Mouse (Mus musculus): ENCODE measurements around the gene Acy3.
"Not testable (repeated sequence)": the region's sequence is repeated elsewhere in the genome, so short reads cannot be mapped to it uniquely, and the experiment has no call there.

Gene Acy3

GRCm38 (mm10) chr19:3974608-3975007 lies 11.8 kb upstream of the Acy3 start:
- DNase-seq (ENCODE audit: low spot score) = not testable (repeated sequence)

GRCm38 (mm10) chr19:3975866-3976265 lies 10.5 kb upstream of the Acy3 start:
- DNase-seq (ENCODE audit: low spot score) = no peak

GRCm38 (mm10) chr19:3980309-3980708 lies 6.1 kb upstream of the Acy3 start:
- DNase-seq (ENCODE audit: low spot score) = peak; percentile 94

GRCm38 (mm10) chr19:3980917-3981316 lies 5.5 kb upstream of the Acy3 start:
- no peak for DNase-seq (ENCODE audit: low spot score)

GRCm38 (mm10) chr19:3983527-3984200 lies 2.7 kb upstream of the Acy3 start:
- DNase-seq (ENCODE audit: low spot score) = peak; percentile 54

- DNase-seq (ENCODE audit: low spot score) = peak; percentile 68
Observed at GRCm38 (mm10) chr19:3985261-3985681, 1.1 kb upstream of the Acy3 start.

- DNase-seq (ENCODE audit: low spot score) = no peak
Observed at GRCm38 (mm10) chr19:3988066-3988465, 1.7 kb downstream of the Acy3 start.

GRCm38 (mm10) chr19:3988750-3989149 lies 2.4 kb downstream of the Acy3 start:
- no peak for DNase-seq (ENCODE audit: low spot score)

GRCm38 (mm10) chr19:3990804-3991203 lies 4.4 kb downstream of the Acy3 start:
- no peak for DNase-seq (ENCODE audit: low spot score)

GRCm38 (mm10) chr19:3991562-3991961 lies 5.2 kb downstream of the Acy3 start:
- DNase-seq (ENCODE audit: low spot score) = no peak

GRCm38 (mm10) chr19:3991966-3992365 lies 5.6 kb downstream of the Acy3 start:
- no peak for DNase-seq (ENCODE audit: low spot score)

- no peak for DNase-seq (ENCODE audit: low spot score)
Observed at GRCm38 (mm10) chr19:3992416-3992815, 6.0 kb downstream of the Acy3 start, which contains the start of gene Tbx10. Tbx10 (plus strand) TSS chr19:3992752.

- DNase-seq (ENCODE audit: low spot score) = no peak
Observed at GRCm38 (mm10) chr19:3994932-3995331, 8.6 kb downstream of the Acy3 start.

GRCm38 (mm10) chr19:3995505-3995904 lies 9.1 kb downstream of the Acy3 start:
- no peak for DNase-seq (ENCODE audit: low spot score)

GRCm38 (mm10) chr19:3996106-3996505 lies 9.7 kb downstream of the Acy3 start:
- no peak for DNase-seq (ENCODE audit: low spot score)

GRCm38 (mm10) chr19:3996747-3997146 lies 10.4 kb downstream of the Acy3 start:
- DNase-seq (ENCODE audit: low spot score) = no peak

GRCm38 (mm10) chr19:3997231-3997630 lies 10.9 kb downstream of the Acy3 start:
- DNase-seq (ENCODE audit: low spot score) = no peak

GRCm38 (mm10) chr19:3998335-3998734 lies 12.0 kb downstream of the Acy3 start:
- no peak for DNase-seq (ENCODE audit: low spot score)

- no peak for DNase-seq (ENCODE audit: low spot score)
Observed at GRCm38 (mm10) chr19:3999121-3999730, 12.9 kb downstream of the Acy3 start.

GRCm38 (mm10) chr19:4000119-4000900 lies 13.9 kb downstream of the Acy3 start, which contains the start of the genes Nudt8 and Gm49405:
Nudt8 (plus strand) TSS chr19:4000580.
Gm49405 (plus strand) TSS chr19:4000626.
- peak; percentile 99 for DNase-seq (ENCODE audit: low spot score)

GRCm38 (mm10) chr19:4000949-4001525 lies 14.7 kb downstream of the Acy3 start:
- peak; percentile 37 for DNase-seq (ENCODE audit: low spot score)

GRCm38 (mm10) chr19:4001752-4002151 lies 15.4 kb downstream of the Acy3 start:
- no peak for DNase-seq (ENCODE audit: low spot score)
